Mouse (Mus musculus): ENCODE measurements around the gene Pip4k2a. TPM values are rescaled to one million over a fixed set of nuclear protein-coding genes. Genes with fewer than 3 reads are reported as not detected.
A peak's percentile ranks its signal among the peaks of the same experiment; 100 is the strongest.

Gene Pip4k2a
- total RNA-seq, 2 experiments from 2014 or later = 51.5 to 56.6 TPM

DNA sequence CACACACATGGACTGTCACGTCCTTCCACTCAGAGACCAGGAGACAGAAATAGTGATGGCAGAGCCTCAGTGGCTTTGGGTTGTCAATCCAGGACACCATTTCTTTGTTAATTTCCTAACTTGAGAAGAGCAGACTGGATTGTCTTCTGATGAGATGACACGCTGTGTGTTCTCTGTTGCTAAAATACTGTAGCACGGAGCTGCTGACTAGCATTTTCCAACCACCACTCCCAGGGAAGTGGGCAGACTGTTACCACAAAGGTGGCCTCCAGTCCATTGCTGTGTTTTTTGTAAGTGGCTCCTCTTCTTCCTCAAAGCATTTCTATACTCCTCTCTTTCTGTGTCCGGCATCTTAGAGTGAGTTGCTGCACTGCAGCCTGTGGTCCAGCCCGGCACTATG, 39.4 kb downstream of the Pip4k2a start:
- no peak for TF ChIP-seq CTCF (conservative IDR thresholded peaks at IDR 0.05)
- H3K27ac ChIP-seq = no peak overlapping the region
- H3K4me3 ChIP-seq = no peak overlapping the region
- no peak for DNase-seq (ENCODE audit: low spot score in 2 of 2)

DNA sequence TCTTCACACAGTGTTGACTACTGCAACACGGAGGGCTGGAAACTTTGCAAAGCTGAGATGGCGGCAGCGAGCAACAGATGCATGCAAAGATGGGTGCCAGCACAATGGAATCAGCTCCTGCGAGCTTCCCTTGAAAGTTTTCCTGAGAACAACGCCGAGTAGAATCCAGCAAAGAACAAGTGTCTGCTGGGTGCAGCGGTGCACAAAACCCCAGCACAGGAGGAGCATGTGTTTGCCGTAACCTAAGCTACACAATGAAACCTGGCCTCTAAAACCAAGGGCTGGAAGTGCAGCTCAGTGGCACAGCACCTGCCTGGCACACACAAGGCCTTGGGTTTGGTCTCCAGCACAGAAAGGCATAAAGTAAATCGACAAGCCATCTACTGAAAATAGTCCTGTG, 39.9 kb downstream of the Pip4k2a start:
- Histone ChIP-seq H3K4me3 (no peak overlapping the region; the same call in 1 of the 2 replicates), H3K27ac (no peak overlapping the region)
- DNase-seq (ENCODE audit: low spot score in 2 of 2) = no peak
- no peak for TF ChIP-seq CTCF (conservative IDR thresholded peaks at IDR 0.05)

DNA sequence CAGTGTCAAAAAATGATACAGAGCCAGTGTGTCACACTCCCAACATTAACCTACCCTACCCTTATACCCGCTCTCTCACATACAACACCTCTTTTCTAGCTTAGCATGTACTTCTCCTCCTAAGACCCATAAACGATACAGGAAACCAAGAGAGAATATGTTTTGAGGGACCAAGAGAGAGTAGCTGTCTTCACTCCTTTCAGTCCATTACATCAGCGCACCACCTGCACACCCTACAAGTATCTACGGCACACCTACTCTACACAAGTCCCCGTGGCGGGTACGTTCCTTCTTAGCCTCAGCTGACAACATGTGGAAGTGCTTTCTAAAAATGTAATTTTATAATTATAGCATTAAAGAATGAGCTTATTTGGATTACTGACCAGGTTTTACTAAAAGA, 40.5 kb downstream of the Pip4k2a start:
- no peak for TF ChIP-seq CTCF (conservative IDR thresholded peaks at IDR 0.05)
- no peak overlapping the region for H3K4me3 ChIP-seq
- H3K27ac ChIP-seq = no peak overlapping the region
- no peak for DNase-seq (ENCODE audit: low spot score in 2 of 2)

DNA sequence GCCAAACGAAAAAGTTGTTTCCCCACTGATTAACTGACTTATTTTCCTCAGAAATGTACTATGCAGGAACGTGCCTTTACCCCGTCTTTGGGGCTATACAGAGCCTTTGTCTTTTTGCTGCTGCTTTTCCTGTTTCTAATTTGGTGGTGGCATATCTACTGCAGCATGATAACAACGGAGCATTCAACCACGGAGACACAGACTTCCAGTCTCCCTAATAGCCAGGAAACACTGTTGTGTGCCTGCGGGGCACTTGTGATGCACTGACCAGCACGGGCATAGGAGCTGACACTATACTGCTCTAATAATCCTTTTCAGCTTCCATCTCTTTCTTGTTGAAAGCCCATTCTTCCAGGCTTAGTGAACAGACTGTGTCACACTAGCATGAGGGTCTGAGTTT, 41.0 kb downstream of the Pip4k2a start:
- no peak overlapping the region for H3K4me3 ChIP-seq
- no peak overlapping the region for H3K27ac ChIP-seq
- TF ChIP-seq CTCF (conservative IDR thresholded peaks at IDR 0.05) = no peak
- no peak for DNase-seq (ENCODE audit: low spot score in 2 of 2)

DNA sequence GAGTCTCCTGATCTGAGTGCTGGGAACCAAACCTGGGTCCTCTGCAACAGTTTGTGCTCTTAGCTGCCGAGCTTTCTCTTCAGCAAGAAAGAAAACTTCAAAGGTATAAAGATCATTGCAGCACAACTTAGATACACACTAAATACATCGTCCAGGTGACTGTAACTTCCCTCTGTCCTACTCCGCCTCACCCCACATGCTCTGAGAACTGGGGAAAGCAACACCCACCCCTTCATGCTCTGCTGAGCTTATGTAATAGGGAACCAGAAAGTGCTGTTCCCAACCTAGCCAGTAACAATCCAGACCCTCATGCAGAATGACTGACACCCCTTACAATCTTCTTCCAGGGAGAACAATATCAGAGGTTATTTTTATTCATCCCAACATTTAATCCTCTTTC, 41.5 kb downstream of the Pip4k2a start:
- no peak overlapping the region for H3K27ac ChIP-seq
- TF ChIP-seq CTCF (conservative IDR thresholded peaks at IDR 0.05) = no peak
- DNase-seq (ENCODE audit: low spot score in 2 of 2) = no peak
- H3K4me3 ChIP-seq = no peak overlapping the region

DNA sequence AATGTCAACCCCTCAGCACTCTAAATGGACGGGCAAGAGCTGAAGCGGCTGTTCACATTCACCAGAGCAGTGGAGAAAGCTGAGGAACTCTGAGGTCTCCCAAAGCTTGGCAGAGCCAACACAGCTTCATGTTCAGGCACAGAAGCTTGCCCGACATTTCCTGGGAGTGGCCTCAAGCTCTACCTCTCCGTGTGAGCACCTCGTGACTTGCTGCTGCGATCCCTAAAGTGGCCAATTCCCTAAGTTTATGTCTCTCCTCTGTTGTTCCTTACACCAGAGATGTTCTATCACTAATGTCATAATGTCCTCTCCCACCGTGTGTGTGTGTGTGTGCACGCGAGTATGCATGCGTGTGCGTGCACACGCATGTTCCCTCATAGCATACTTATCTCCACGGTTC, 42.3 kb downstream of the Pip4k2a start:
- no peak for DNase-seq (ENCODE audit: low spot score in 2 of 2)
- TF ChIP-seq CTCF (conservative IDR thresholded peaks at IDR 0.05) = no peak
- H3K4me3 ChIP-seq = no peak overlapping the region
- no peak overlapping the region for H3K27ac ChIP-seq

DNA sequence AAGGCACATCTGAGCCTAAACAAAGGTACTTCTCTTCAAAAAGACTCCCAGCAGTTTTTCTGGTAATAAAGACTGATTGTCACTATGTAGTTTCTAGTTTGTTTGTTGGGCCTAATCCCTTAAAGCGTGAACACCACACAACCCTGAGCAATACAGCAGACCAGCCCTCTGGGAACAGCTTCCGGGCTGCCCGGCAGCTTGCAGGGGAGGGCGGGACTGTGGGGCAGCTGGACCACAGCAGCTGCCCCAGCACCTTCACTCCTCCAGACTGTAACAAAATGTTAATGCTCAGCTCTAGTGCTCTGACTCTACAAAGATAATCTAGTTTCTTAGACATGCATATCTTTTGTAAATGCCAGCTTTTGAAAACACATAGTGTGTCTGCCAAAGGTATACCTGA, 42.9 kb downstream of the Pip4k2a start:
- no peak for TF ChIP-seq CTCF (conservative IDR thresholded peaks at IDR 0.05)
- DNase-seq (ENCODE audit: low spot score in 2 of 2) = no peak
- H3K4me3 ChIP-seq = no peak overlapping the region
- H3K27ac ChIP-seq = no peak overlapping the region

DNA sequence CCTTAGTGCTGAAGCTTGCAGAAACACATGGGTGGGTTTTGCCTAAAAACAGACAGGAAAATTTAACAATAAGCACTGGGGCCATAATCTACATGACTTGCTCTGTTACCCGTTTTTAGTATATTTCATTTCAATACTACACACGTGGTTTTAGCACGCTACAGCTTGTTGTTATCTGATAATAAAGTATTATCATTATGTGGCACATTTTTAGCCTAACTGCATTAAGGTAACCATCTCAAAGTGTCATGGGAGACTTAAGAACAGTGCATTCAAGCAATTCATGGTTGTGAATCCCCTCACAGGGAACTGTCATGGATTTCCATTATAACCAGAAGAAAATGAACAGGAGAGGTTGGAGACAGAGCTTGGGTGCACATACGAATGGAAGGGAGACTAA, 43.5 kb downstream of the Pip4k2a start:
- no peak overlapping the region for H3K27ac ChIP-seq
- DNase-seq (ENCODE audit: low spot score in 2 of 2) = no peak
- H3K4me3 ChIP-seq = no peak overlapping the region
- no peak for TF ChIP-seq CTCF (conservative IDR thresholded peaks at IDR 0.05)

DNA sequence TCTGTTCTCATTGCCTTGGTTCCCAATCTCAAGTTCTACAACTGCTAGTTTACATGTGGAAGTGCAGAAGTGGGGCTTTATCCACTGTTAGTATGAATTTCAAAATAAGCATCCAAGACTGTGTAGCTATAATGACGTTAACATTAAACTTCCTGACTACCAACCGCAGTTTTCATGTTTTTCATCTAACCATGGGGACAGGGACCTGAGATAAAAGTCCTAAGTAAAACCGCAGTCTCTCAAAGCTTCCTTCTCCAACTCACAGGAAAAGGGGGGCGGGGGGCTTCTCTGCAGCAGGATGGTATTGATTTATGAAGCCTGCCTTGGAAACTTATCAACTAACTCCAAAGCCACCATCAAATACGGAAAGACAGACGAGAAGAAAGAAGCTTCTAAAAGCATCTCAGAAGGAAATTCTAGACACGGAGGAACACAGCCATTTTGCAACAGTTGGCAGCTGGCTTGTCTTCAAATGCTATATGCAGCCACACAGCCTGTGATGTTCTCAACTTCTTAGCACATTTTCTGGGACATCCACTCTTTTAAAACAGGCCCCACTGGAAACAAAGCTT, 45.7 kb downstream of the Pip4k2a start:
- TF ChIP-seq CTCF (conservative IDR thresholded peaks at IDR 0.05) = no peak
- no peak overlapping the region for H3K27ac ChIP-seq
- no peak for DNase-seq (ENCODE audit: low spot score in 2 of 2)
- H3K4me3 ChIP-seq = no peak overlapping the region

DNA sequence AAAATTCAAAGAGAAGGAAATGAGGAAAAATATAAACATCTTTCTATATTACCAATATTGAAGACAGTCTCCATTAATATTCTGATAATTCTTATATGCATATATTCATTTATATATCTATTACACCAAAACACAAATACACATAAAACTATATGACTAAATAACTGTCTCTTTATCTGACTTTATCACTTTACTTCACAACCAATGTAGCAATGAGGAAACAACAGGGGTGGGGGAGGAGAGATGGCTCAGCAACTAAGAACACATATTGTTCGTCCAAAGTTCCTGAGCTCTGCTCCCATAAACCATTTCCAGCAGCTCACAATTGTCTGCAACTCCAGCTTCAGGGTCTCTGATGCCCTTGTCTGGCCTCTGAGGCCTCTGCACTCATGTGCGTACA, 47.2 kb downstream of the Pip4k2a start:
- no peak overlapping the region for H3K27ac ChIP-seq
- TF ChIP-seq CTCF (conservative IDR thresholded peaks at IDR 0.05) = no peak
- no peak overlapping the region for H3K4me3 ChIP-seq
- no peak for DNase-seq (ENCODE audit: low spot score in 2 of 2)

DNA sequence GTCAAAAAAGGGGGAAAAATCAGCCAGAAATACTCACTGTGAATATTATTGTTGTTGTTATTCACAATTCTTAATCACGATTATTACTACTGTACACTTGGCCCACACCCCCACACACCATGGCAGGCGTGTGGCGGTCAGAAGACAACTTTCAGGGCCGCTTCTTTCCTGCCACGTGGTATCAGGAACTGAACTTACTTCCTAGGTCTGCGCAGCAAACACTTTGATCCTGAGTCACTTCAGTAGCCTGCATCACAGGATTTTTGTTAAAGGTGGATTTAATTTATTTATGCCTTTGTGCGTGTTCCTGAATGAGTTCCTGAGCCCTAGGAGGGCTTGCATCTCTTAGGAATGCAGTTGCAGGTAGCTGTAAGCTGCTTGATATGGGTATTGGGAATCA, 49.2 kb downstream of the Pip4k2a start:
- TF ChIP-seq CTCF (conservative IDR thresholded peaks at IDR 0.05) = no peak
- no peak overlapping the region for H3K27ac ChIP-seq
- no peak for DNase-seq (ENCODE audit: low spot score in 2 of 2)
- H3K4me3 ChIP-seq = no peak overlapping the region

DNA sequence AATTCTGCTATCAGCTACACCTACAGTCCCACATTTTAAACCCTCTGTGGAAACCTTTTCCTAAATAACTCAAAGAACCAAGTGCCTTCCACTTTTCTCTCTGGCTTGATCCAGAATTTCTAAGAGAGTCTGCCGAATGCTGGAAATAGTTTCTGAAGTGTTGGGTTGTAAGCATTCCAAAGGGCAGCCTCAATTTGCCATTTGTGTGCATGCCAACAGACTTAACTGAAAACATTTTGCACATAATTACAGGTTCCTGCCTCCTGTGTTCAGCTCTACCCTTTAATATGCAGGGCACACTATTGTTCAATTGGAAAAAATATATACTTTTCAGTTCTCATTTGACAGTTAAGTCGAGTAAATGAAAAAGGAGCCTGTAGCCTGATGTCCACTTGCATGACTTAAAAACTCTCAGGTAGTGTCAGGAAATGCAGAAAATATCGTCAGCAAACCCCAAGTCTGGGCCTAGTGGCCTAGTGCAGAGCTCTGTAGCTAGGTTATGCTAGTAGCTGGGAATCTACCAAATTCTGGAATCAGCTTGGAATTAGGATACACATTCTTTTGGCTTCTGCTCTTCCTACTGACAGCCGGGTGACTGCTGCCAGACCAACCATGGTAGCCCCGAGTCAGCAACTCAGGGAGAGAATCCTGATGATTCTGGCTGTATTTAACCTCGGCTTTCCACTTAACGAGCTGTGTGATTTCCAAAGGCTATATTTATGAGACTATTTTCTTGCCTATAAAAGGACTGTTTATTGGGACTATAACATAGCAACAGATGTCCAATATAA, 50.1 kb downstream of the Pip4k2a start:
- Histone ChIP-seq H3K4me3 (no peak overlapping the region), H3K27ac (peak overlapping the region; percentile 51)
- TF ChIP-seq CTCF (conservative IDR thresholded peaks at IDR 0.05) = no peak
- DNase-seq (ENCODE audit: low spot score in 2 of 2) = no peak

DNA sequence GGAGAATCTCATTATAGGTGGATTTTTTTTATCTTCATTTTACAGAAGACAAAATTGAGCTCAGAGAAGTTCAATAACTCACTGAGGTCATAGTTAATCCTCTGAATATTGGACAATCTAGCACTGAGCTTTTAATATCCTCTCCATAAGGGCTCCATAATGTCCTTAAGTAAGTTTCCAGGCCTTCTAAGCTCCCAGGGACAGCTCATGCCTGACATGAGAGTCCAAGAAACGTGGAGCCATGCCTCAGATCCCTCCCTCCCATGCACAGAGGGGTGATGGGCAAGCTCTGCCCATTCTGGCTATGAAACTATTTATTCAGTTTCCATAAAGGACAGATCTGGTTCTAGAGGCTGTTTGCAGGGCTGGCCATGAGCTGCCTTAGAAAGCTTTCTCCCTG, 52.5 kb downstream of the Pip4k2a start:
- no peak overlapping the region for H3K27ac ChIP-seq
- no peak for TF ChIP-seq CTCF (conservative IDR thresholded peaks at IDR 0.05)
- DNase-seq (ENCODE audit: low spot score in 2 of 2) = no peak
- no peak overlapping the region for H3K4me3 ChIP-seq

DNA sequence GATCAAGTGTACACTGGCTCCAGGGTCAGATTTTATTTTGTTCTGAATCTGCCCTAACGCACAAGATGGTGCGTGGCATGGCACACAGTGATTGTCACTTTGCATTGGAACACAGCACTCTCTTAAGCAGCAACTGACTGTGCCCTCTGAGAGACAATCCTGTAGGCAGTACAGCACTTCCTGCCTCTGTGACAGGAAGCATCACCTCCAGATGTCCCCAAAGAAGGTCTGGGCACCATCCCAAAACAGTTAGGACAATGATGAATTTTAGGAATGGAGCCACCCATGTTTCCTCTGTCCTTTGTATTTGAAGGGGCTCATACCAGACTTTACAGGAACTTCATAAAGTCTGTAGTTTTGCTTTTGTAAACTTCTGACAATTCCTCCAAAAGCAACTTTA, 54.0 kb downstream of the Pip4k2a start:
- Histone ChIP-seq H3K27ac (no peak overlapping the region), H3K4me3 (no peak overlapping the region)
- no peak for TF ChIP-seq CTCF (conservative IDR thresholded peaks at IDR 0.05)
- DNase-seq (ENCODE audit: low spot score in 2 of 2) = no peak

Measured in layer of hippocampus, adult 2 months (tissue).